Mouse (Mus musculus) cerebellum, postnatal 4 days (tissue): Measurements from ENCODE around the gene Pip5k1c.
A peak's percentile ranks its signal among the peaks of the same experiment; 100 is the strongest.

Source experiments
- DNase-seq, 2 experiments: peaks; one replicate each; pipeline ENCODE4 v3.0.0; 2022; ENCODE audit warnings: low spot score in 2 of 2, mixed read lengths in 1 of 2

Gene Pip5k1c

GRCm38 (mm10) chr10:81284189-81284588 is 8.6 kb upstream of the Pip5k1c start:
- no peak for DNase-seq

GRCm38 (mm10) chr10:81284719-81285118 is 8.0 kb upstream of the Pip5k1c start:
- DNase-seq, result no peak

DNA sequence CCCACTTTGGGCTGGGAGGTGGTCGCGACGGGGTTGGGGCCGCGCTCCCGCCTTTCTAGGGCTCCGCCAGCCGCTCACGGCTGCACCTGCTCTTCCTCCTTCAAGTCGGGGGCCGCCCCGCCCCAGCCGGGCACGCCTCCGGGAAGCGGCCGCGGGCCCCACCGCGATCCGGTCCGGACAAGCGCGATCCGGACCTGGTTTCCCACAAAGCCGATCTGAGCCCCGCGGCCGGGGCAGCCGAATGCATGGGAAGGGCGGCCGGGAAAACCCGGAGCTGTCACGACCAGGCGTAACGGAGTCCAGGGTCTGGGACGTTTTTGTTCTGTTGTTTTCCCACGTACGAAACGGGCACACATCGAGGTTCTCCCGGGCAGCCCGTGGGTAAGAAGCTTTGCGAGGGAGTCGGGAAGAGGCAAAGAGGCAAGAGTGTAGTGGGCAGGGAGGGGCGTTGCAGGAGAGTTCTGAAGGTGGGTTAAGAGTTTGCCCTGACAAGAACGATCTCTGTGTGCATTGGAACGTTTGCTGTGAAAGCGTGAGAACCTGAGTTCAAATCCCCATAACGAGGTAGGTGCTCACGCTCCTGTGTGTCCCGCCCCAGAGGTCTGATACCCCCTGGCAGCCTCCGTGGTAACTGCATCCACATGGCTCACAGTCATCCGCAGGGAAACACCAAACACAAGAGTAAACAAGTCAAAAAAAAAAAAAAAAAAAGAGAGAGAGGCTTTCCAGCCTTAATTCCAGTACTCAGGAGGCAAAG is 6.9 kb upstream of the Pip5k1c start:
- peak; percentile 87 to 91 for DNase-seq

DNA sequence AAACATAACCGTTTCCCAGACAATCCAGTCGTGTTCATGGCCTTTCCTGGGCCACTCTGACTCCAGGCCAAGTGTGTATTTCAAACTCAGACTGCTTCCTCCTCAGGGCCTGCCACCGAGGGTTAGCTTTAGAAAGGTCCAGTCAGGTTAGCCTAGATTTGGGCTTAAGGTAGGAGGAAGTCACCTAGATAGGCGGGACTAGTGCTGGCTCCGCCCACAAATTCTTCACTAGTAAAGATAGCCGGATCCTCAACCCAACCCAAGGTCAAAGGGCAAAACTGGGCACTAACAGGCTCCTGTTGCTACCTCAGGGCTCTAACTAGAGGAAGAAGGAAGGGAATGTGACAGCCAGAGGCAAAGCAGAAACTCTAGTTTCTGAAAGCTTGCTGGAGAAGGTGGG is 6.2 kb upstream of the Pip5k1c start:
- no peak for DNase-seq

DNA sequence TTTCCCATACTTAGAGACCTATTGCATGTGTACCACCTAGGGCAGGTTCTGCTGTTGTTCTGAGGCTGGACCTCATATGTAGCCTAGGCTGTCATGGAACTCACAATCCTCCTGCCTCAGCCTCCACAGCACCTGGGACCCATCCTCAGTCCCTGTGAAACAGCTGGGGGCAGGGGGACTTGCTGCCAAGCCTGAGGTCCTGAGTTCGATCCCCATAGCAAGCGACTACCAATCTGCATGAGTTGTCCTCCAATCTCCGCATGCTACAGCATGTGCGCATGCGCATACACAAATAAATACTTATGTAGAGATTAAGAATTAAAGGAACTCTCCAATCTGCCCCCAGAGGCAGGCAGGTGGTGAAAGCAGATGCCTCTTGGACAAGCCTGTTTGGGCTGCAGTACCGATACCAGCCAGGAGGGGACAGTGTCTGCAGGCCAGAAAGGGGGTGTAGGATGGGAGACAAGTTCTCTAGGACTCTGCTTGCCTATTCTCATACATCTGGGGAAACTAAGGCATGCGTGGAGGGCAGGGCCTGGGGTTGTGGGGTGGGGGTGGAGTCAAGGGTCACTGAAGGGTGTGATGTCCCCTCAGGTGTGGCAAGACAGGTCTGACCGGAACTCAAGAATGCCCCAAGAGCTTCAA is 5.1 kb upstream of the Pip5k1c start:
- DNase-seq, result peak in 1 of 2 experiments; percentile 66

DNA sequence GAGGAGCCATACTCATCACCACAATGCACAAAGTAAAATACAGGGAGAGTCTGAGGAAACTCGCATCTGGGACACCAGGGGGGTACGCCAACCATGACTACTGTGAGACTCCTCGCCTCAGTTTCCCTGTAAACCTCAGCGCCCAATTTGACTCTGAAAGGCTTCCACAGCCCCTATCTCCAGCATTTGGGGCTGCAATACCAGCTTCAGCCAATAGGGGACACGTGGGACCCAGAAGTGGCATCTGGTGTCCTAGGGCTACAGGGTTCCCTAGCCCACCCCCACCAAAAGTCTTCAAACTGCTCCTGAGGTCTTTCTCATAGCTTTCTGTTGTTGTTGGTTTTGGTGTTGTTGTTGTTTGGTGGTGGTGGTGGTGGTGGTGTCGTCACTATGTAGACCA is 4.2 kb upstream of the Pip5k1c start:
- peak in 1 of 2 experiments; percentile 51 for DNase-seq

- DNase-seq, result peak in 1 of 2 experiments; percentile 58
Observed at GRCm38 (mm10) chr10:81289278-81289677, 3.5 kb upstream of the Pip5k1c start.

DNA sequence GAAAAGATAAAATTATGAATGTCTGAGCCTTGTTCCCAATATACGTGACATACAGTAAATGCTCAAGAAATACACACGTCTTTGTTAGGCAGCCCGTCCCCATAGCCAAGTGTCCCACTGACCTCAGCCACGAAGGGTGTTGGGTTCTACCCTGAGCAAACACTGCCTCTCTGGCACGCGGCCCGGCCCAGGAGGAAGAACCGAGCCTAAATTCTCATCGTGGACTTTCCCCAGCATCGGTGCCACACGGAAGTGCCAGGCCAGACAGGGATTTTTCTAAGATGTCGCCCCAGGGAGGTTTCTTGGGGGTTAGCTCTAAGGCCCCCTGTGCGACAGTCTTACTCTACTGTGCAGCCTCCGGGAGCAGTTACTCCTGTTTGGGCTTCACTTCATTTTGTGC is 3.0 kb upstream of the Pip5k1c start:
- no peak for DNase-seq

DNA sequence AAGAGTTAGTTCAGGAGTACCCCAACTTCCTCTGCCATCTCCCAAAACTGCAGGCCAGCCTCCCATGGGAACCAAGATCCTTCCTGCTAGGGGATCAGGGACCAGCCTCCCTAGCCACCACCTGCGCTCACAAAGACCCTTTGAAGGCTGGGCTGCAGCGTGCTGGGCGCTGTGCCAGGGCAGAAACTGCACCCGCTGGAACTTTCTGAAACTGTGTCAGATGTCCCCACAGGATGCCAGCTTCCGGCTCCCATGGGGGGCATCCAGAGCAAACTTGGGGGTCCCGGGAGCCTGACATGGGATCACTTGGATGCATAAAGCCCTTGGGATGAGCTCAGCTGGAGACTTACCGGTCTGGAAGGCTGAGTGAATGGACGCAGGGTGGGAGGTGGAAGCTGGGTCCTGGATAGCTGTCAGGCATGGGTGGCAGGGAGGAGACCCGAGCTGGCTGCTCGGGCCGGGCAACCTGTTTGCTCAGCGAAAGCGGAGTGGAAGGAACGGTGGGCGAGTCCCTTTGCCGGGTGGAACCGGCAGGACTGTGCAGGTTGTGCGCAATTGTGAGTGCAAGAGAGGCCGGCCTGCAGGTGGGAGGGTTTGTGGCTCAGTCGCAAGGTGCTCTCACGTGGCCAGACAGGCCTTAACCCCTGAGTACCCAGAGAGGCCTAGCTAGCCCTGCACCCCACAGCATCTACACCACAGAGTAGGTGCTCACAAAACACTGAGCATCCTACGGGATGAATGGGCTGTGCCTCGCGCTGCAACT is 1.9 kb upstream of the Pip5k1c start:
- no peak for DNase-seq

DNA sequence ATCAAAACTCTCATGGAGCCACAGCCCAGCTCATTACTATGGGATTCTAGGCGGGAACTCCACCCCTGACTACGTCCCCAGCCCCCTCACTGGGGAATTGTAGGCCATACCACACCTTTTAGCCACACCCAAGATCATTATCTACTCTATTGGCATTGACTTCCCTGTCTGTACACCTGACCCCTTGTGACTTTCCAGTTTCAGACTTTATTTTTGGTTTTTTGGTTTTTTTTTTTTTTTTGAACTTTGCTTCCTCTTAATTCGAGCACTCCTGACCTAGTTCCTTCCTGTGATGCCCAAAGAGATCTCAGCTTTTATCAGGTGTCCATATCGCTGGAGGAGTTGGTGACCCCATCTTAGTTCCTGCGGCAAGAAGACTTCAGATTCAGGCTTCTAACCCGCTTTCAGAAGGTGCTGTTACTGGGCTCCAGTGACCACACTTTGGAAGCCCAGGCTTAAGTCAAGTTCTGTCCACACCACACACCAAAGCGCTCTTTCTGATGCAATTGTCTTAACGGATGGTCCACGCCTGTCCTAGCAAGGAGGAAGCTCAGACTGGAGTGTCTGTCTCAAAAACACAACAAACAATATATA is 1.2 kb upstream of the Pip5k1c start, which contains the start of gene Tjp3:
TSS of gene Tjp3 (minus strand) at position 71 of the 594 bp plus-strand sequence.
- no peak for DNase-seq

DNA sequence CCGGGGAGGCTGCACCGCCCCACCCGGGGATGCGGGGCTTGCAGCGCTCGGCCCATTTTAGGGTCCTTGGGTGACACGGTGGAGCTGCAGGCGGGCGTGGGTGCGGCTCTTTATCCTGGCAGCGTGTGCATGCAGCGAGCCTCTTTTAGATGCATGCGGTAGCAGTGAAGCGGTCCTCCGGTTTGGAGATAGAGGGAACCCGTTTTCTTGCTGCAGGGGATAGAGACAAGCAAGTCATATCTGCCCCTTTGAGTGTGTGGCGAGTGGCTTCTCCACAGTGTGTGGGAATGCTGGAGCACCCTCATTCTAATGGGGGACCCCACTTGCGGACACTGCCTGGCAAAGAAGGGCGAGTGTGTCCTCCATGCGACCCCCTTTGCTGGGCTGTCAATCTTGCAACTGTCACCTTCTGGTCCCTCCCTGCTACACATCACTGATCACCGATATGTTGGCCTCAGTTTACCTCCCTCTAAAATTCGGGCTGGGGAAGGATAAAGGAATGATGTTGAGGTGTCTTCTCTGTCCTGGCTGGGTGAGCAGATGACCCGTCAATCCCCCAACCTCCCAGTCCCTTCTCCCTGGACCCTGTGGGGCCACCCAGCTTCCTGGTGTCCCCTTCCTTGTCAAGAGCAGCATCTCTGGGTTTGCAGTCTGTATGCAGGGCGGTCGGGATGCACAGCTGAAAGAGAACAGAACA is 719 bp downstream of the Pip5k1c start:
- no peak for DNase-seq

DNA sequence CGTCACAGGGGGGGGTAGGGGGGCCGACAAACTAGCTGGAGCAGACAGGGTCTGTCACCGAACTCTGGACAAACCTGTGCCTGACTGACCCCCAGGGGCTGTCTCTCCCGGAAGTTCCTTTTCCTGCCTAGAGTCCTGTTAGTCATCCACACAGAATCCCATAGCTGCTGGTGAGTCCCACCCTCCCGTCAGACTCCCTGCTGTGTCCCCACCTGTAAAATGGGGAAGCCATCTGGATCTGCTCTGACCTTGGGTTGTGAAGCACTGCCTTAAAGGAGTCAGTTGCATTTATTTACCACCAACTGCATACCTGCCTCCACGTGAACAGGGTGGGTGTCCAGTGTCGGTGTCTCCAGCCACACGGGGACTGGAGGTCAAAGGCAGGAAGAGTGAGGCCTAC is 1.7 kb downstream of the Pip5k1c start:
- DNase-seq, result no peak

DNA sequence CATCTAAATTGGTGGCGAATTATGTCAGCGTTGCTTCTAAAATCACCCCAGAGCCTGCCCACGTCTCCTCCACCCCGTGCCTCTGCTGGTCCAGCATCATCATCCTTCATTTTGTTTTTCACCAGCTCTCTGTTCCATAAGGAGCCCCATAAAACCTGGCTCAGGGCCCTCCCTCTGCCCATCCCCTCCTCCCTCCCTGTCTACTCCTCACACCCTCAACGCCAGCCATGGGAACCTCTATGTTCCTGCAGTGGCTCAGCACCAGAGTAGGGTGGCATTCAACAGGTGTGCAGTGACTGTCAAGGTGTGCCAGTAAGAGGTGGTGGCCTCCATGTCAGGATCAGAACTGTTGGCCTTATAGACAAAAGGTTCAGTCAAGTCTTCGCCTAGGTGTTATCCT is 2.4 kb downstream of the Pip5k1c start:
- no peak for DNase-seq

- no peak for DNase-seq
Observed at GRCm38 (mm10) chr10:81297246-81297645, 4.5 kb downstream of the Pip5k1c start.

DNA sequence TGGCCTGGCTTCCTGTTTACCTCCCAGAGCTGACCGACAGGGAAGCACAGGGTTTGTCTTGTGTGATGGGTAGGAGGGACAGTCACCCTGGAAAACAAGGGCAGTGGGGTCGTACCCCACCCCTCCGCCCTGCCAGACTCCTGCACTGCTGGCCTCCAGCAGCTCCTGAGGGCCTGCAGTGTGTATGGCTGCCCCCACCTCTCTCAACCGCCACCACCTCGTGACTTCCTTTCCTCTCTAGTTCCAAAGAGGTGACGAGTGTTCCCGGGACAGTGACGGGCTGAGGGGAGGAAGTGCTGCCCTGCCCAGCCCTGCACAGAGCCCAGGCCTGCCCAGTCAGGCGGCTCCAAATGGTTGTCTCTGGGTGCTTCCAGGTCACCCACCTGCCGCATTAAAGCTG is 5.1 kb downstream of the Pip5k1c start:
- DNase-seq, result no peak

- no peak for DNase-seq
Observed at GRCm38 (mm10) chr10:81298369-81299100, 5.8 kb downstream of the Pip5k1c start.

DNA sequence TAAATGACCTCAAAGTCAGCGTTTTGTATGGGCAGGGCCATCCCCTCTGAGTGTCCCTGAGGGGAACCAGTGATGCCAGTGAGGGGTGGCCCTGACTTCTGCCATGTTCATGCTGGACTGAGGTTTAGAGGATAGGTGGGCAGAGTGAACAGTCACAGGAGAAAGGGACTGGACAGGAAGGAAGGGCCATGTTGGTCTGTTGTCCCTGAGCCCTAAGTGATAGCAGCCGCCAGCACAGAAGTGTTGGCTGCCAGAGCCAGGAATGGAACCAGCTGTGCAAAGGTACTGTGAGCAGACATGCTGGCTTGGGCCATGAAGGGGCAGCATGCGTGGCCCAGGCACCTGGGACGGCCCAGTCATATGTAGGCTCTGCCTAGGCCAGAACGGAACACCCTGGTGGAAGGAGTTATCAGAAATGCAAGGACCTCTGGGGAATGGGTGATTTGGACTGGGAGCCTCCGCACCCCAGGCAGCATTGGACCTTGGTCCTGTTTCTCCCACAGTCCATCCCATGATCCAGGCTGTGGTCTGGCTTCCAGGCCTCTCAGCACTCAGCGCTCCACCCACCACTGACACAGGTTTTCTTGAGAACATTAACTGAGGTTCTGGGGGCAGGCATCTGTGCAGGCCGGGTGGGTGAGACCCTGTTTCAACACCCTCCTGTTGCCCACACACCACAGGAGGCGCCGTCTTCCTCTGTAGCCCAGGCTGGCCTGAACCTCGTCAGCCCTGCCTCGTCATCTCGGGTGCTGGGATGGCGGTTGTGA is 7.0 kb downstream of the Pip5k1c start:
- DNase-seq, result no peak

GRCm38 (mm10) chr10:81300352-81300907 is 7.7 kb downstream of the Pip5k1c start:
- no peak for DNase-seq

GRCm38 (mm10) chr10:81301321-81301720 is 8.6 kb downstream of the Pip5k1c start:
- no peak for DNase-seq

GRCm38 (mm10) chr10:81302288-81302687 is 9.5 kb downstream of the Pip5k1c start:
- no peak for DNase-seq
